20 mouse cellular contexts compared by ENCODE assay signal in the genomic region with DNA sequence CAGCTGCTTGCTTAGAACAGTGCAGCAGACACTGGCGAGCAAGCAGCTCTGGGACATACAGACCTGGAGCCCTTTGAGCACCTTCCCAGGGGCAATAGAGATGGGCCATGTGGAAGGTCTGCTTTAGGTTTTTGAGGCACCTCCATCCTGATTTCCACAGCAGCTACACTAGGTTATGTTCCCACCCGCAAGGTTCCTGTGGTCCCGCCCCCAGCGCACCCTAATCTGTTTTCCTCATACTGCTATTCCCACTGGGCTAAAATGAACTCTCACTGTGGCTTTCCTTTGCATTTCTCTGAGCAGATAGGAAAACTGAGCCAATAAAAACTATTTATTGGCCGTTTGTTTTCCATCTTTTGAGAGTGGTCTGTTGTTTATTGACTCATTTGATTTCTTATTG.
"Had no signal": no experiment of that assay in that cellular context is flagged by ENCODE, and none has a peak within 500 bp of the region (broad histone marks: within the 10 kb centered on the region; RNA-seq: fewer than 3 reads in every experiment).

No protein-coding gene starts in this region.

- H3K9ac ChIP-seq: liver, postnatal 0 days; lung, embryonic 15.5 days; midbrain, embryonic 13.5 days; midbrain, embryonic 15.5 days; neural tube, embryonic 12.5 days had no signal

- DNase-seq: liver, postnatal 0 days; lung, adult 2 months; lung, postnatal 14 days; lung, postnatal 36 days; retina, postnatal 1 day; right cerebral cortex, adult 18-20 months; right cerebral cortex, postnatal 25 days; right cerebral cortex, postnatal 4 days; spleen, adult 18-20 months; thymus, adult 18-20 months; thymus, postnatal 14 days; thymus, postnatal 36 days had no signal

- H3K36me3 ChIP-seq: lung, embryonic 15.5 days; midbrain, embryonic 13.5 days; midbrain, embryonic 15.5 days; neural tube, embryonic 12.5 days had no signal

- H3K27me3 ChIP-seq: lung, embryonic 15.5 days; megakaryocyte, embryonic 14.5 days; midbrain, embryonic 15.5 days; neural tube, embryonic 12.5 days had no signal

- H3K4me2 ChIP-seq: lung, embryonic 15.5 days; midbrain, embryonic 11.5 days; midbrain, embryonic 13.5 days; midbrain, embryonic 15.5 days; neural tube, embryonic 12.5 days had no signal

- H3K4me1 ChIP-seq: lung, embryonic 15.5 days had no signal

- H3K27ac ChIP-seq: lung, embryonic 15.5 days; macrophage; midbrain, embryonic 13.5 days; midbrain, embryonic 15.5 days; neural tube, embryonic 12.5 days had no signal

- ATAC-seq: liver, postnatal 0 days; lung, postnatal 0 days; midbrain, embryonic 13.5 days; midbrain, embryonic 15.5 days had no signal

- H3K4me3 ChIP-seq: lung, embryonic 15.5 days; megakaryocyte, embryonic 14.5 days; midbrain, embryonic 13.5 days; midbrain, embryonic 15.5 days; neural tube, embryonic 12.5 days had no signal

- H3K9me3 ChIP-seq: lung, embryonic 15.5 days; megakaryocyte, embryonic 14.5 days; midbrain, embryonic 13.5 days; midbrain, embryonic 15.5 days; neural tube, embryonic 12.5 days had no signal
